Mouse (Mus musculus): Measurements from ENCODE around the gene Prr14.
"Not testable (repeated sequence)": the region's sequence is repeated elsewhere in the genome, so short reads cannot be mapped to it uniquely, and the experiment has no call there.

Prr14 gene

GRCm38 (mm10) chr7:127459311-127459710 lies at the start of gene Prr14:
Prr14 (plus strand) TSS chr7:127459611.
- DNase-seq (ENCODE audit: low read depth, low spot score): not testable (repeated sequence)

GRCm38 (mm10) chr7:127411418-127411817 lies 48.0 kb upstream of the Prr14 start:
- DNase-seq (ENCODE audit: low read depth, low spot score): no peak

GRCm38 (mm10) chr7:127421388-127422191 lies 37.8 kb upstream of the Prr14 start, which contains the start of gene Zfp688:
Zfp688 (minus strand) TSS chr7:127422068.
- peak; percentile 96 for DNase-seq (ENCODE audit: low read depth, low spot score)

- DNase-seq (ENCODE audit: low read depth, low spot score): no peak
Observed at GRCm38 (mm10) chr7:127422247-127422646, 37.2 kb upstream of the Prr14 start.

- DNase-seq (ENCODE audit: low read depth, low spot score): no peak
Observed at GRCm38 (mm10) chr7:127425291-127425690, 34.1 kb upstream of the Prr14 start.

- no peak for DNase-seq (ENCODE audit: low read depth, low spot score)
Observed at GRCm38 (mm10) chr7:127425911-127426310, 33.5 kb upstream of the Prr14 start.

- no peak for DNase-seq (ENCODE audit: low read depth, low spot score)
Observed at GRCm38 (mm10) chr7:127426354-127426753, 33.1 kb upstream of the Prr14 start.

GRCm38 (mm10) chr7:127435206-127435605 lies 24.2 kb upstream of the Prr14 start:
- no peak for DNase-seq (ENCODE audit: low read depth, low spot score)

- DNase-seq (ENCODE audit: low read depth, low spot score): peak; percentile 38
Observed at GRCm38 (mm10) chr7:127437724-127438123, 21.7 kb upstream of the Prr14 start.

- DNase-seq (ENCODE audit: low read depth, low spot score): no peak
Observed at GRCm38 (mm10) chr7:127443976-127444375, 15.4 kb upstream of the Prr14 start.

- DNase-seq (ENCODE audit: low read depth, low spot score): peak; percentile 97
Observed at GRCm38 (mm10) chr7:127448521-127449300, 10.7 kb upstream of the Prr14 start, which contains the start of gene Zfp689. Zfp689 (minus strand) TSS chr7:127449158.

GRCm38 (mm10) chr7:127449966-127450365 lies 9.4 kb upstream of the Prr14 start:
- no peak for DNase-seq (ENCODE audit: low read depth, low spot score)

GRCm38 (mm10) chr7:127453056-127453455 lies 6.4 kb upstream of the Prr14 start:
- DNase-seq (ENCODE audit: low read depth, low spot score): no peak

GRCm38 (mm10) chr7:127454905-127455304 lies 4.5 kb upstream of the Prr14 start:
- DNase-seq (ENCODE audit: low read depth, low spot score): no peak

- DNase-seq (ENCODE audit: low read depth, low spot score): not testable (repeated sequence)
Observed at GRCm38 (mm10) chr7:127458371-127459122, 864 bp upstream of the Prr14 start.

- DNase-seq (ENCODE audit: low read depth, low spot score): no peak
Observed at GRCm38 (mm10) chr7:127465191-127465590, 5.8 kb downstream of the Prr14 start.

GRCm38 (mm10) chr7:127465670-127466069 lies 6.3 kb downstream of the Prr14 start:
- not testable (repeated sequence) for DNase-seq (ENCODE audit: low read depth, low spot score)

- no peak for DNase-seq (ENCODE audit: low read depth, low spot score)
Observed at GRCm38 (mm10) chr7:127466606-127467005, 7.2 kb downstream of the Prr14 start.

- DNase-seq (ENCODE audit: low read depth, low spot score): peak; percentile 39
Observed at GRCm38 (mm10) chr7:127470011-127470715, 10.8 kb downstream of the Prr14 start.

GRCm38 (mm10) chr7:127470743-127471645 lies 11.6 kb downstream of the Prr14 start:
- peak; percentile 96 for DNase-seq (ENCODE audit: low read depth, low spot score)

Data from CD4-positive helper T cell, adult 2 months (primary cell).